Mouse (Mus musculus) limb, embryonic 15.5 days (tissue): ENCODE data around the gene Prdx1. TPM values are rescaled to one million over a fixed set of nuclear protein-coding genes. Genes with fewer than 3 reads are reported as not detected.

ENCODE experiments used
- ATAC-seq: fragments of 200-750 bp; cut with Nextera tagmentation; 2 replicates; pipeline ENCODE4 v1.8.0; 2017; ENCODE audit warnings: low read depth, moderate TSS enrichment; ENCODE audit not compliant: insufficient number of reproducible peaks, low FRiP score, low TSS enrichment
- H3K27ac ChIP-seq: fragments of 300-500 bp; sonication (generic); 2 replicates; pipeline ENCODE4 v1.5.1; 2015; ENCODE audit warnings: moderate library complexity, mild to moderate bottlenecking, inconsistent platforms
- H3K27me3 ChIP-seq: fragments of 300-500 bp; sonication (generic); 2 replicates; pipeline ENCODE4 v1.6.1; 2015; ENCODE audit warnings: inconsistent platforms
- H3K36me3 ChIP-seq: fragments of 300-500 bp; sonication (generic); 2 replicates; pipeline ENCODE4 v1.6.1; 2015; ENCODE audit warnings: inconsistent platforms
- H3K4me1 ChIP-seq: fragments of 300-500 bp; sonication (generic); 2 replicates; pipeline ENCODE4 v1.6.1; 2015; ENCODE audit warnings: inconsistent platforms
- H3K4me2 ChIP-seq: fragments of 300-500 bp; sonication (generic); 2 replicates; pipeline ENCODE4 v1.6.1; 2015; ENCODE audit warnings: mild to moderate bottlenecking, inconsistent platforms
- H3K4me3 ChIP-seq: fragments of 300-500 bp; sonication (generic); 2 replicates; pipeline ENCODE4 v1.5.1; 2015; ENCODE audit warnings: mild to moderate bottlenecking, inconsistent platforms
- H3K9ac ChIP-seq: fragments of 300-500 bp; sonication (generic); 2 replicates; pipeline ENCODE4 v1.6.1; 2015; ENCODE audit warnings: inconsistent platforms
- H3K9me3 ChIP-seq: fragments of 300-500 bp; sonication (generic); 2 replicates; pipeline ENCODE4 v1.6.1; 2016; ENCODE audit warnings: inconsistent platforms
- WGBS: fragments of 180-500 bp; shearing (Covaris S2); methylation state at CpG from one replicate; pipeline ENCODE4 v1.1.7; 2015; 5-methylcytosine and 5-hydroxymethylcytosine counted together
- polyA plus RNA-seq: library from polyadenylated mRNA; unstranded; fragments of >200 nt; fragmentation: Nextera tagmentation; extraction: Ambion mirVana; gene quantifications from 2 replicates; pipeline ENCODE4 v1.2.1, GENCODE M21; 2015

Gene Prdx1
- polyA plus RNA-seq, 1 experiment from 2014 or later = 1,116 TPM

DNA sequence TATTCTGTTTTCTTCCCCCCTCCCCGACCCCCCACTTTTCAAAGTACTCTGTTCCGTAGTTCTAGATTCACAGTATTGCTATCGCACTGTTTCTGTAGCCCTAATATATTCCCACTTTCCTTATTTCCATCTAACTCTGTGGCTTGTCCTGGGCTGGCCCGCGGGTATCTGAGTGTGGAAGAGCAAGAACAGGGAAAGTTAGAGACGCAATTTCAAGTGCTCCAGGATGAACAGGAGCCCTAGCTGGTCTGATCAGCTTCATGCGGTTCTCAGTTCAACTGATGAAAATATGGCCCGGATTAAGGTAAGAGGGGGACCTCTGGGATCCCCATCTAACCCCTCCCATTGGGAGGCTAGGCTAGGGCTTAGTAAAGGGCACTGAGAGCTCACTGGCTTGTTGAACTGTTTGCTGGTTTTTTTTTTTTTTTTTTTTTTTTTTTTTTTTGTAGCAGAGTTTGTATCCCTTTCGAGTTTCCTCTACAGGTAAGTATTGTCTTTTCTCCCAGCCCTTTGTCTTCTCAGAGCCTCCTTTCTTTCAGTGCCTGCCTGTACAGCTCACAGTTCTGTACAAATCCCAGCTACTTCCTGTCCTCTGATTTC lies 23.5 kb downstream of the Prdx1 start:
- ATAC-seq = no peak
- 10% methylated on average over 9 of the region's 9 CpGs for WGBS
- peak overlapping the region; percentile 81 for H3K4me2 ChIP-seq
- no peaks in the 10 kb centered on the region for H3K27me3 ChIP-seq
- peak overlapping the region; percentile 64 for H3K4me3 ChIP-seq
- no peaks in the 10 kb centered on the region for H3K36me3 ChIP-seq
- peaks cover 15% of the 10 kb centered on the region; the same call in 1 of the 2 replicates for H3K4me1 ChIP-seq
- H3K9ac ChIP-seq = no peak overlapping the region; the same call in 1 of the 2 replicates
- no peaks in the 10 kb centered on the region for H3K9me3 ChIP-seq
- no peak overlapping the region for H3K27ac ChIP-seq

DNA sequence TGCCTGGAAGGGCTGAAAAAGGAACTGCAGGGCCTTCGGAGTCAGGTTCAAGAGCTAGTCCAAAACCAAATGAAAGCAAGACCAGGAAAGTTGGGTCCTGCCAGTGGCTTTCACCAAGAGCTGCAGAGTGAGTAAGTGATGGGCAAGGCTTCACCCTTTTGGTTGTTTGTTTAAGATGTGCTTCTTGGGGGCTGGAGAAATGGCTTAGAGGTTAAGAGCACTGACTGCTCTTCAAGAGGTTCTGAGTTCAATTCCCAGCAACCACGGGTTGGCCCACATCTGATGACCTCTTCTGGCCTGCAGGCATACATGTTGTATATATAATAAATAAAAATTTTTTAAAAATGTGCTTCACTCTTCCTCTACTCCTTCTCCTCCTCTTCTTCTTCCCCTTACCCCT lies 24.8 kb downstream of the Prdx1 start:
- Histone ChIP-seq H3K4me2 (no peak overlapping the region), H3K9ac (no peak overlapping the region), H3K27ac (no peak overlapping the region), H3K9me3 (no peaks in the 10 kb centered on the region), H3K36me3 (no peaks in the 10 kb centered on the region), H3K4me3 (no peak overlapping the region), H3K4me1 (peaks cover 15% of the 10 kb centered on the region; the same call in 1 of the 2 replicates), H3K27me3 (no peaks in the 10 kb centered on the region)
- 92% methylated on average over 2 of the region's 2 CpGs for WGBS
- ATAC-seq = no peak

DNA sequence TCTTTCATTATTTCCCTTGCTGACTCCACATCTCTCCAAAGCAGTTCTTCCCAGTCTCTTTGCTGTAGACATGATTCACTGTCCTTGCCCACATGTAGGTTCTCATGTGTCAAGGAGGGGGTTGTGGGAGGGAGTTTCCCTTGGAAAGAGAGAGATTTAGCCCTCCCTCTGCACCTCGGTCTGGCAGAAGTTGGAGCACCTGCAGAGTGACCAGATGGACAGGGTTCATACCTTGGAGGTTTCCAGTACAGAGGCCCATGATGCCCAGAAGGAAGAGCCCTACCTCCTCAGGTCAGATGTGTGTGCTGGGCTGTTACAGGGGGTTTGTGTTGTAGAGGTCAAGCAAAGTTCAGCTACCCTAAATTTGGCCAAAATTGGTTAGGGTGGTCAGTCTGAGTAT lies 27.2 kb downstream of the Prdx1 start:
- H3K9me3 ChIP-seq = no peaks in the 10 kb centered on the region
- H3K4me3 ChIP-seq = no peak overlapping the region
- ATAC-seq = no peak
- H3K4me2 ChIP-seq = no peak overlapping the region
- no peaks in the 10 kb centered on the region for H3K36me3 ChIP-seq
- no peak overlapping the region for H3K27ac ChIP-seq
- no peaks in the 10 kb centered on the region for H3K27me3 ChIP-seq
- H3K9ac ChIP-seq = no peak overlapping the region
- WGBS = 84% methylated on average over 1 of the region's 1 CpGs
- peaks cover 11% of the 10 kb centered on the region; the same call in 1 of the 2 replicates for H3K4me1 ChIP-seq

DNA sequence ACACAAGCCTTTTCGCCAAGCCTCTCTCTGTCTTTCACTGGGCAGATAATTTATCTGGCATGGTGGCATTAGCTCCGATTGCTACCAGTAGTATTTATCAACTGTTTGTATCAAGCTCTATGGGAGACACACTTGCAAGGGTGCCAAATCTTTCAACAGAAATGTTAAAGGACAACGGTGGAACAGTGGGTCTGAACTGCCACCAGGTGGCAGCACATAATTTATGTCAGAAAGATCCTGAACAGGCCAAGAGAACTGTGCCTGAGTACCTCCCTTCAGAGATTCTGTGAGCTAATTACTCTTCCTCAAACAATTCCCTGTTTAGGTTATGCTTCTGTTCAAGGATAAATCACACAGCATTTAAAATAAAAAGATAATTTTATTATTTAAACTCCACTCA lies 34.1 kb downstream of the Prdx1 start:
- Histone ChIP-seq H3K9me3 (no peaks in the 10 kb centered on the region), H3K4me1 (peaks cover 13% of the 10 kb centered on the region; the same call in 1 of the 2 replicates), H3K36me3 (no peaks in the 10 kb centered on the region), H3K27ac (no peak overlapping the region), H3K9ac (no peak overlapping the region), H3K27me3 (no peaks in the 10 kb centered on the region), H3K4me3 (no peak overlapping the region), H3K4me2 (no peak overlapping the region)
- 14% methylated on average over 3 of the region's 3 CpGs for WGBS
- no peak for ATAC-seq

DNA sequence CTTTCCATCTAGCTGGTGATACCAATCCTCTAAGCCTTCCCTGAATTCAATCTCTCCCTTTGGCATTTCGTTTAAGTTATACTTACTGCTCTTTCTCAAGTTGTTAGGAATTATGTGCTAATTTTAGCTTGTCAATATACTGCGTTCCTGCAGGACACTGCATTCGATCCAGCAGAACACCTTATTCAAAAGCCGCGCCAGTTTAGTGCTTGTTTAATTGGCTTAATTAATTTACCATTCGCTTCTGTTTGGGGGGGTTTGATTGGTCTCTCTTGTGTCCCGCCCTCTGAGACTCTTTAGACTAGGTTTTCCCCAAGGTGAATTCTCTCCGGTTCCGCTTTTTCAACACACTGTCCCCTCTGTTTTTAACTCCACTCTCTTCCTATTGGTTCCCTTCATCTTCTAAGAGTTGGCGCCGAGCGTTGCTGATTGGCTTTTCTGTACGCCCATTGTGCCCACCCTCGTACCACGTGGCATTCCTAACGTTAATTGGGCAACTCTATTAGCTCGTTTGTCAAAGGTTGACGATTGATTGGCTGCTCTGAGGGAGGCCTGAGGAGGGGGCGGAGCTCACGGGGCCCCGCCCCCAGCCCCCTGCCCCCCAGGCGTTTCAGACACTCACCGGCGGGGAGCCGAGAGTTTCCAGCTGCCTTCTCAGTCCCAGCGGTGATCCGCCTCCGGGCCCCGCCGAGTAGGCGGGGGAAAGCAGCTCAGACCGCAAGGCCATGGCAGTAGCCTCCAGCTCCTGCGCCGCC lies 35.2 kb downstream of the Prdx1 start, which contains the start of gene Tesk2:
TSS of gene Tesk2 (plus strand) at position 606 of the 755 bp plus-strand sequence.
- Histone ChIP-seq H3K9me3 (no peaks in the 10 kb centered on the region), H3K9ac (peak within 1 kb of the TSS; percentile 65), H3K27ac (peak within 1 kb of the TSS; percentile 86), H3K4me3 (peak within 1 kb of the TSS; percentile 76), H3K36me3 (no peaks in the 10 kb centered on the region), H3K27me3 (no peaks in the 10 kb centered on the region), H3K4me2 (peak within 1 kb of the TSS; percentile 78), H3K4me1 (peaks cover 13% of the 10 kb centered on the region; the same call in 1 of the 2 replicates)
- under 1% methylated on average over 34 of the region's 34 CpGs for WGBS
- peak; percentile 98 for ATAC-seq

DNA sequence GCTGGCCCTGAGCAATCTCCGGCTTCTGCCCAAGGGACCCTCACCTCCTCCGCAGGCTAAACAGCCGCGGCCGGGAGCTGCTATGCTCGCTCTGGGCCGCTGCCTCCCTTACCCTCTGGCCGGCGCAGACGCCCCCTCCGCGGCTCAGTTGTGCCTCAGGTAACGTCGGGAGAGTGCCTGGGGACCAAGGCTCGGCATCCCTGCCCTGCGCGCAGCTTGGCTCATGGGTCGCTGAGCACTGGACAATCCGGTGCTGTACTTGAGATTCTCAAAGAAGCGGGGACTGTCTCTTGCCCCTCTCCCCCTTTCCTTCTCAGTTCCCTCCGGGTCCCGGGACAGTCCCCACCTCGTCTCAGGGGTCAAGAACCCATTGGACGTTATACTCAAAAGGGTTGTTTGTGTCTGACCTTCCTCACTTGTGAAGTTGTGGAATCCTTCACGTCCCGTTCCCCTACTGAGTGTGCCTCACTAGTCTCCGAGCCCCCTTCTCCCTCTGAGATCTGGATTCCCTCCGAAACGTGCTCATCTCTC lies 35.8 kb downstream of the Prdx1 start:
- H3K27ac ChIP-seq = peak overlapping the region; percentile 86
- H3K4me1 ChIP-seq = peaks cover 13% of the 10 kb centered on the region; the same call in 1 of the 2 replicates
- WGBS = under 1% methylated on average over 29 of the region's 29 CpGs
- peak overlapping the region; percentile 78 for H3K4me2 ChIP-seq
- H3K9me3 ChIP-seq = no peaks in the 10 kb centered on the region
- ATAC-seq = no peak
- H3K36me3 ChIP-seq = no peaks in the 10 kb centered on the region
- H3K4me3 ChIP-seq = peak overlapping the region; percentile 76
- no peaks in the 10 kb centered on the region for H3K27me3 ChIP-seq
- H3K9ac ChIP-seq = peak overlapping the region; percentile 65

DNA sequence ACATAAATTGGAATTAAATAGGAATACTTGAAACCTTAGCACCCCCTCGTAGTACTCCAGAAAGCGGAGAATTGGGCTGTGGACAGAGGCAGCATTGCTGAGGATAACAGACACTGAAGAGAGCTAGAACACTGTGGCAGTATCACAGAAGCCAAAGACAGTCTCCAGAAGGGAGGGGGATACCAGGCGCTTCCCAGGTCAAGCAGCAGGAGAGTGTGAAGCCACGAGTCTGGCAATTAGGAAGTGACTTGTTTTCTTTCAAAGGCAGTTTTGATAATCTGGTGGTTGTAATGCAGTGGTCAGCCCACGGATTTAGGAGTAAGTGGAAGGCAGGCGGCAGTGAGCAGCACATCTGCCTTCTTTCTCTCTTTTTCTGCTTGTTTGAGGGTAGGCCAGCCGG lies 36.9 kb downstream of the Prdx1 start:
- H3K4me3 ChIP-seq = peak overlapping the region; percentile 76; the same call in 1 of the 2 replicates
- 48% methylated on average over 7 of the region's 7 CpGs for WGBS
- no peaks in the 10 kb centered on the region for H3K9me3 ChIP-seq

DNA sequence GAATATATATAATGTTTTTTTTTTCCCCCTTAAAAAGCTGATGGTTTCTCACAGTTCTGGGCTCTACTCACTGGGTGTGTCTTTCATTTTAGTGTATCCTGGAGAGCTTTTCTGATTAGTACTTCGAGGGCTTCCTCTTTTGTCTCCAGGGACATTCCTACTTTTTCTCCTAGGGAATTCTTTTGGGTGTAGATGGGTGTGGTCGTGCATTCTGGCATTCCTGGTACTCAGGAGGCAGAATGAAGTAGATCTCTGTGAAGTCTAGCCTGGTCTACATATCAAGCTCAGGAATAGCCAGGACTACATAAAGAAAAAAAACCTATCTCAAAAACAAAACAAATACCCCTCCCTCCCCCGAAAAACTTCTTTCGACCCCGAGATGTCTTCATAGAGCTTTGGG lies 40.1 kb downstream of the Prdx1 start:
- ATAC-seq = no peak
- Histone ChIP-seq H3K9me3 (no peaks in the 10 kb centered on the region), H3K27me3 (no peaks in the 10 kb centered on the region), H3K4me2 (no peak overlapping the region), H3K36me3 (no peaks in the 10 kb centered on the region), H3K27ac (no peak overlapping the region), H3K4me1 (peaks cover 7% of the 10 kb centered on the region; the same call in 1 of the 2 replicates), H3K4me3 (no peak overlapping the region), H3K9ac (no peak overlapping the region)
- WGBS = 82% methylated on average over 5 of the region's 5 CpGs

More for the DNA sequence above, 36.9 kb downstream of the Prdx1 start:
- no peak for ATAC-seq
- Histone ChIP-seq H3K4me2 (peak overlapping the region; percentile 78; the same call in 1 of the 2 replicates), H3K27ac (no peak overlapping the region), H3K9ac (no peak overlapping the region), H3K27me3 (no peaks in the 10 kb centered on the region), H3K4me1 (peaks cover 13% of the 10 kb centered on the region; the same call in 1 of the 2 replicates), H3K36me3 (no peaks in the 10 kb centered on the region)

DNA sequence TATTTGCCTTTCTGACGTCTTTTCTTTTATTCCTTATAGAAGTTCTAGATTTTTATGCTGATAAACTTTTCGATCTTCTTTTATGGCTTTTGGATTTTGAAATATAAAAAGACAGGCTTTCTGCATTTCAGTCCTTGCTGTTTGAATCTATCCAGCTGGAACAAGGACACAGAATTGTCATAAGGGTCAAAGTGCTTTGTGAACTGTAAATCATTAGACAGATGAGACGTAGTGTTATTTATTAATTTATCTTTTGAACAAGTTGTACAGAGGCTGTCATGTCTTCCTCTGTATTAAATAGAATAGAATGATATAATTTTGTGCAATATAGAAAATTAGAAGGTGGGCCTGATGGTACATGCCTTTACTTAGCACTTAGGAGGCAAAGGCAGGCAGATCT lies 42.1 kb downstream of the Prdx1 start:
- no peak overlapping the region for H3K27ac ChIP-seq
- WGBS = 66% methylated on average over 3 of the region's 3 CpGs
- ATAC-seq = no peak
- H3K4me1 ChIP-seq = no peaks in the 10 kb centered on the region
- H3K36me3 ChIP-seq = no peaks in the 10 kb centered on the region
- no peak overlapping the region for H3K4me3 ChIP-seq
- no peaks in the 10 kb centered on the region for H3K27me3 ChIP-seq
- H3K9ac ChIP-seq = no peak overlapping the region
- no peak overlapping the region for H3K4me2 ChIP-seq
- H3K9me3 ChIP-seq = no peaks in the 10 kb centered on the region

DNA sequence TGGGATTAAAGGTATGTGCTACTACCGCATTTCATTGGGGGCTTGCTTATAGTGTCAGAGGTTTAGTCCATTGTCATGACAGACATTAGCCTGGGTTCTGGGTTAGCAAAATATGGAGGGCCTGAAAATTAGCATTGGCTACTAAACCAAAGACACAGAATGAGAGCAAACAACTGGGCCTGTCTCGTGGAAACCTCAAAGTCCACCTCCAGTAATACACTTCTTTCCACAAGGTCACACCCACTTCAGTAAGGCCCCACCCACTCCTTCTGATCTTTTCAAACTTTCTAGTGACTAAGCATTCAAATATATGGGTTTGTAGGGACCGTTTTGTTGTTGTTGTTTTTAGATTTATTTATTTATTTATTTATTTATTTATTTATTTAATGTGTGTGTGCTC lies 44.2 kb downstream of the Prdx1 start:
- H3K9me3 ChIP-seq = no peaks in the 10 kb centered on the region
- 94% methylated on average over 3 of the region's 3 CpGs for WGBS
- H3K27me3 ChIP-seq = no peaks in the 10 kb centered on the region
- no peak overlapping the region for H3K27ac ChIP-seq
- no peaks in the 10 kb centered on the region for H3K36me3 ChIP-seq
- no peak for ATAC-seq
- no peaks in the 10 kb centered on the region for H3K4me1 ChIP-seq
- H3K9ac ChIP-seq = no peak overlapping the region
- no peak overlapping the region for H3K4me3 ChIP-seq
- no peak overlapping the region for H3K4me2 ChIP-seq

DNA sequence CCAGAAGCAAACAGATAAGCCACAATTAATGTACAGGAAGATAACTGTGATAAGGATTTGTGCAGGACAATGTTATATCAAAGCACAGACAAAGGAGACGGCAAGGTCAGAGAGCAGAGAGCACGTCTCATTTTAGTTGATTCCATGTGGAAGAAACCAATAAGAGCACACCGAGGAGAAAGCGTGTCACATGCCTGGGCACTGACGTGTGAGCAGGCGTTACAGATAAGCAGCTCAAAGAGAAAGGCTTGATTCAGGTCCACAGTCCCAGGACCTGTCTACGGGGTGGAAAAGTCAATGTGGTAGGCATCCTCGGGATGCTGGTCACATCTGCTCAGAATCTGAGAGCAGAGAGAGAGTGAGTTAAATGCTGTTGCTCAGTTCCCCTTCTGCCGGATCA lies 45.7 kb downstream of the Prdx1 start:
- no peaks in the 10 kb centered on the region for H3K36me3 ChIP-seq
- H3K9me3 ChIP-seq = no peaks in the 10 kb centered on the region
- H3K9ac ChIP-seq = no peak overlapping the region
- no peaks in the 10 kb centered on the region for H3K4me1 ChIP-seq
- H3K27me3 ChIP-seq = no peaks in the 10 kb centered on the region
- H3K4me2 ChIP-seq = no peak overlapping the region
- no peak overlapping the region for H3K27ac ChIP-seq
- H3K4me3 ChIP-seq = no peak overlapping the region
- no peak for ATAC-seq
- 89% methylated on average over 9 of the region's 9 CpGs for WGBS

DNA sequence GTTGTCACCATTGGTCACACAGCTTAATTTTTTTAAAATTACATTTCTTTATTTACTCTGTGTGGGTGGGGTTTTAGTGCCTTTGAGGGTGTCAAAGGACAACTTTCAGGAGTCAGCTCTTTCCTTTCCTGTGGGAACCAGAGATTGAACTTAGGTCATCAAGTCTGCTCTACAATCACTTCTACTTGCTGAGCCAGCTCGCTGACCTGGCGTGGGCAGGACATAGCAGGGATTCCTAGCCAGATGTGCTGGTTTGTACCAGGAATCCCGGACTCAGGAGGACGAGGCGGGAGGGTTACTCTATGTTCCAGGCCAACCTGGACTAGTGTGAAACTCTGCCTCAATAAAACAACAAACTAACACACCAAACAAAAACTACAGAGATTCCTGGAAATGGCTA lies 47.0 kb downstream of the Prdx1 start:
- no peaks in the 10 kb centered on the region for H3K4me1 ChIP-seq
- no peaks in the 10 kb centered on the region for H3K36me3 ChIP-seq
- no peak overlapping the region for H3K4me2 ChIP-seq
- H3K9me3 ChIP-seq = no peaks in the 10 kb centered on the region
- no peak overlapping the region for H3K9ac ChIP-seq
- no peaks in the 10 kb centered on the region for H3K27me3 ChIP-seq
- WGBS = 75% methylated on average over 5 of the region's 5 CpGs
- H3K4me3 ChIP-seq = no peak overlapping the region
- no peak for ATAC-seq
- no peak overlapping the region for H3K27ac ChIP-seq
